In genomic region chr8:98797445-98797844, GRCm38 (mm10) we compare ENCODE assay signal across 12 mouse cellular contexts.
DNase-seq lines count a peak whose midpoint lies in the region; ATAC-seq and TF ChIP-seq lines count a peak whose summit lies in the region.
"Had no signal": no experiment of that assay in that cellular context is flagged by ENCODE, and none has a peak within 500 bp of the region (broad histone marks: within the 10 kb centered on the region; RNA-seq: fewer than 3 reads in every experiment).

No protein-coding gene starts in this region.

- H3K36me3 ChIP-seq in midbrain, postnatal 0 days (ENCODE audit: insufficient read depth, low read length) = no peaks in the 10 kb centered on the region
- H3K36me3 ChIP-seq in midbrain, embryonic 10.5 days = no peaks in the 10 kb centered on the region
- H3K36me3 ChIP-seq: embryonic facial prominence, embryonic 13.5 days had no signal

- no peak overlapping the region for H3K27ac ChIP-seq in midbrain, postnatal 0 days (ENCODE audit: low read depth, low read length)
- no peak overlapping the region for H3K27ac ChIP-seq in midbrain, embryonic 10.5 days (replicated peaks)
- H3K27ac ChIP-seq: embryonic facial prominence, embryonic 13.5 days had no signal

- no peak overlapping the region for H3K4me2 ChIP-seq in midbrain, postnatal 0 days (ENCODE audit: low read depth, low read length, poor library complexity, severe bottlenecking)
- H3K4me2 ChIP-seq: embryonic facial prominence, embryonic 13.5 days had no signal

- no peak for TF ChIP-seq CTCF in midbrain, postnatal 0 days (IDR thresholded peaks at IDR 0.05)

- 74% methylated on average over 2 of the region's 2 CpGs for WGBS in midbrain, postnatal 0 days
- 80% methylated on average over 2 of the region's 2 CpGs for WGBS in midbrain, embryonic 10.5 days

- H3K4me1 ChIP-seq in midbrain, postnatal 0 days (ENCODE audit: insufficient read depth, low read length) = no peaks in the 10 kb centered on the region
- H3K4me1 ChIP-seq in midbrain, embryonic 10.5 days = no peaks in the 10 kb centered on the region
- H3K4me1 ChIP-seq: embryonic facial prominence, embryonic 13.5 days had no signal

- DNase-seq in midbrain, postnatal 0 days (ENCODE audit: low spot score) = peak; percentile 35
- no peak for DNase-seq in midbrain, embryonic 10.5 days (ENCODE audit: low spot score)
- DNase-seq in cerebellum, adult 9-11 months = peak; percentile 86
- peak; percentile 23 for DNase-seq in layer of hippocampus, adult 9-11 months
- no peak for DNase-seq in embryo, embryonic 11 days
- DNase-seq in heart, adult 11 months = no peak
- no peak for DNase-seq in frontal cortex, postnatal 10 days (ENCODE audit: low spot score in 2 of 2)
- DNase-seq: gastrocnemius, postnatal 14 days; kidney, postnatal 25 days had no signal

- H3K9ac ChIP-seq in midbrain, postnatal 0 days (replicated peaks; ENCODE audit: low read length, poor library complexity, severe bottlenecking) = no peak overlapping the region
- H3K9ac ChIP-seq: embryonic facial prominence, embryonic 13.5 days had no signal

- no peaks in the 10 kb centered on the region for H3K9me3 ChIP-seq in midbrain, postnatal 0 days (ENCODE audit: low read length)
- no peaks in the 10 kb centered on the region for H3K9me3 ChIP-seq in midbrain, embryonic 10.5 days (replicated peaks)
- H3K9me3 ChIP-seq: embryonic facial prominence, embryonic 13.5 days had no signal

- no peak for ATAC-seq in midbrain, postnatal 0 days (ENCODE audit: low FRiP score)
- ATAC-seq: inflammation-experienced regulatory T-cells, adult 6 months had no signal

- H3K27me3 ChIP-seq in midbrain, postnatal 0 days (ENCODE audit: insufficient read depth, low read length) = no peaks in the 10 kb centered on the region
- H3K27me3 ChIP-seq in midbrain, embryonic 10.5 days (ENCODE audit: low read depth, poor library complexity, severe bottlenecking) = no peaks in the 10 kb centered on the region
- H3K27me3 ChIP-seq: embryonic facial prominence, embryonic 13.5 days had no signal

- H3K4me3 ChIP-seq in midbrain, postnatal 0 days (ENCODE audit: low read depth, low read length) = no peak overlapping the region
- H3K4me3 ChIP-seq in midbrain, embryonic 10.5 days = no peak overlapping the region
- H3K4me3 ChIP-seq: embryonic facial prominence, embryonic 13.5 days; myocyte had no signal

Comparison
In these comparisons a context has a peak if more than half of its experiments do, and no peak if none do; other contexts are left out.
1. DNase-seq: peak in midbrain, postnatal 0 days (single experiment), cerebellum, adult 9-11 months (single experiment) and layer of hippocampus, adult 9-11 months (single experiment); none in midbrain, embryonic 10.5 days (single experiment), embryo, embryonic 11 days (single experiment), heart, adult 11 months (single experiment) and frontal cortex, postnatal 10 days (0 of 2).